Mouse (Mus musculus): ENCODE data around the gene Tekt5. TPM values are rescaled to one million over a fixed set of nuclear protein-coding genes. Genes with fewer than 3 reads are reported as not detected.

Gene Tekt5
- total RNA-seq (2021): not detected
- polyA plus RNA-seq (2012; rRNA removed): 0.12 and 0.18 TPM in 2 replicates
- long read RNA-seq: 0 reads

GRCm38 (mm10) chr16:10394699-10395540 lies at the start of gene Tekt5:
Gene Tekt5, minus strand, starts transcription at chr16:10395490.
- intact Hi-C loops (cut with DNase I): loop anchor here (5.0 to 10.0 kb wide), 2 partner anchors 127 to 310 kb away; no protein-coding TSS in a partner anchor
- Histone ChIP-seq H3K36me3 (ENCODE audit: control insufficient read depth, insufficient read depth, low read length) (no peaks in the 10 kb centered on the region), H3K9ac (ENCODE audit: low read depth, low read length) (no peak within 1 kb of the TSS), H3K27me3 (ENCODE audit: control insufficient read depth, insufficient read depth, low read length) (0 out of 2 replicates have a peak, but pooled peaks cover 2% of the 10 kb centered on the region), H3K27ac (no peak within 1 kb of the TSS), H3K4me3 (peak within 1 kb of the TSS; percentile 26), H3K79me2 (replicated peaks; ENCODE audit: control insufficient read depth, insufficient read depth, low read length) (no peaks in the 10 kb centered on the region), H3K4me1 (ENCODE audit: control insufficient read depth, insufficient read depth, low read length) (no peaks in the 10 kb centered on the region)
- DNase-seq: peak; percentile 40 to 45
- TF ChIP-seq POLR2A (IDR thresholded peaks at IDR 0.05; ENCODE audit: insufficient read depth, low read depth, low read length) (no peak), EP300 (IDR thresholded peaks at IDR 0.05; ENCODE audit: insufficient read depth, low read depth, low read length) (no peak), CTCF (IDR thresholded peaks at IDR 0.05) (peak; percentile 76)
- WGBS: 10% methylated on average over 37 of the region's 37 CpGs

GRCm38 (mm10) chr16:10443723-10444122 lies 48.4 kb upstream of the Tekt5 start:
- intact Hi-C loops (cut with DNase I): no loop called here
- Histone ChIP-seq H3K27me3 (ENCODE audit: control insufficient read depth, insufficient read depth, low read length) (no peaks in the 10 kb centered on the region), H3K27ac (no peak overlapping the region), H3K4me1 (ENCODE audit: control insufficient read depth, insufficient read depth, low read length) (peaks cover 2% of the 10 kb centered on the region; the same call in 1 of the 2 replicates), H3K9ac (ENCODE audit: low read depth, low read length) (no peak overlapping the region), H3K79me2 (replicated peaks; ENCODE audit: control insufficient read depth, insufficient read depth, low read length) (no peaks in the 10 kb centered on the region), H3K36me3 (ENCODE audit: control insufficient read depth, insufficient read depth, low read length) (no peaks in the 10 kb centered on the region), H3K4me3 (no peak overlapping the region)
- TF ChIP-seq EP300 (IDR thresholded peaks at IDR 0.05; ENCODE audit: insufficient read depth, low read depth, low read length) (no peak), POLR2A (IDR thresholded peaks at IDR 0.05; ENCODE audit: insufficient read depth, low read depth, low read length) (no peak)
- DNase-seq: no peak

GRCm38 (mm10) chr16:10441761-10442160 lies 46.5 kb upstream of the Tekt5 start:
- no peaks in the 10 kb centered on the region for H3K27me3 ChIP-seq (ENCODE audit: control insufficient read depth, insufficient read depth, low read length)

GRCm38 (mm10) chr16:10441328-10441727 lies 46.0 kb upstream of the Tekt5 start:
- 82% methylated on average over 6 of the region's 6 CpGs for WGBS
- DNase-seq: no peak
- intact Hi-C loops (cut with DNase I): no loop called here
- Histone ChIP-seq H3K4me1 (ENCODE audit: control insufficient read depth, insufficient read depth, low read length) (no peaks in the 10 kb centered on the region), H3K27me3 (ENCODE audit: control insufficient read depth, insufficient read depth, low read length) (no peaks in the 10 kb centered on the region), H3K27ac (no peak overlapping the region), H3K9ac (ENCODE audit: low read depth, low read length) (no peak overlapping the region), H3K79me2 (replicated peaks; ENCODE audit: control insufficient read depth, insufficient read depth, low read length) (no peaks in the 10 kb centered on the region), H3K36me3 (ENCODE audit: control insufficient read depth, insufficient read depth, low read length) (no peaks in the 10 kb centered on the region), H3K4me3 (no peak overlapping the region)
- TF ChIP-seq EP300 (IDR thresholded peaks at IDR 0.05; ENCODE audit: insufficient read depth, low read depth, low read length) (no peak), CTCF (IDR thresholded peaks at IDR 0.05) (no peak), POLR2A (IDR thresholded peaks at IDR 0.05; ENCODE audit: insufficient read depth, low read depth, low read length) (no peak)

More at GRCm38 (mm10) chr16:10441761-10442160, 46.5 kb upstream of the Tekt5 start:
- no peak overlapping the region for H3K9ac ChIP-seq (ENCODE audit: low read depth, low read length)
- WGBS: 86% methylated on average over 4 of the region's 4 CpGs
- H3K4me1 ChIP-seq (ENCODE audit: control insufficient read depth, insufficient read depth, low read length): no peaks in the 10 kb centered on the region
- no peak overlapping the region for H3K27ac ChIP-seq
- TF ChIP-seq EP300 (IDR thresholded peaks at IDR 0.05; ENCODE audit: insufficient read depth, low read depth, low read length): no peak
- no peak for TF ChIP-seq CTCF (IDR thresholded peaks at IDR 0.05)
- no peak for TF ChIP-seq POLR2A (IDR thresholded peaks at IDR 0.05; ENCODE audit: insufficient read depth, low read depth, low read length)
- H3K4me3 ChIP-seq: no peak overlapping the region
- intact Hi-C loops (cut with DNase I): no loop called here
- no peaks in the 10 kb centered on the region for H3K36me3 ChIP-seq (ENCODE audit: control insufficient read depth, insufficient read depth, low read length)
- no peak for DNase-seq
- no peaks in the 10 kb centered on the region for H3K79me2 ChIP-seq (replicated peaks; ENCODE audit: control insufficient read depth, insufficient read depth, low read length)

- H3K79me2 ChIP-seq (replicated peaks; ENCODE audit: control insufficient read depth, insufficient read depth, low read length): no peaks in the 10 kb centered on the region
- no peak overlapping the region for H3K9ac ChIP-seq (ENCODE audit: low read depth, low read length)
- H3K4me1 ChIP-seq (ENCODE audit: control insufficient read depth, insufficient read depth, low read length): peaks cover 1% of the 10 kb centered on the region; the same call in 1 of the 2 replicates
- no peaks in the 10 kb centered on the region for H3K36me3 ChIP-seq (ENCODE audit: control insufficient read depth, insufficient read depth, low read length)
- peak in 1 of 2 experiments; percentile 11 for DNase-seq
- TF ChIP-seq CTCF (IDR thresholded peaks at IDR 0.05) (no peak), POLR2A (IDR thresholded peaks at IDR 0.05; ENCODE audit: insufficient read depth, low read depth, low read length) (peak; percentile 15; the same call in 1 of the 2 replicates), EP300 (IDR thresholded peaks at IDR 0.05; ENCODE audit: insufficient read depth, low read depth, low read length) (no peak)
- no peak overlapping the region for H3K27ac ChIP-seq
- intact Hi-C loops (cut with DNase I): no loop called here
- no peak overlapping the region for H3K4me3 ChIP-seq
- no peaks in the 10 kb centered on the region for H3K27me3 ChIP-seq (ENCODE audit: control insufficient read depth, insufficient read depth, low read length)
- 68% methylated on average over 5 of the region's 5 CpGs for WGBS
These were observed 42.8 kb upstream of the Tekt5 start for GRCm38 (mm10) chr16:10438055-10438454.

- no peaks in the 10 kb centered on the region for H3K36me3 ChIP-seq (ENCODE audit: control insufficient read depth, insufficient read depth, low read length)
- no peaks in the 10 kb centered on the region for H3K79me2 ChIP-seq (replicated peaks; ENCODE audit: control insufficient read depth, insufficient read depth, low read length)
- TF ChIP-seq EP300 (IDR thresholded peaks at IDR 0.05; ENCODE audit: insufficient read depth, low read depth, low read length): no peak
- TF ChIP-seq POLR2A (IDR thresholded peaks at IDR 0.05; ENCODE audit: insufficient read depth, low read depth, low read length): no peak
- no peak for TF ChIP-seq CTCF (IDR thresholded peaks at IDR 0.05)
- H3K4me1 ChIP-seq (ENCODE audit: control insufficient read depth, insufficient read depth, low read length): peaks cover 1% of the 10 kb centered on the region; the same call in 1 of the 2 replicates
- H3K9ac ChIP-seq (ENCODE audit: low read depth, low read length): no peak overlapping the region
- H3K27me3 ChIP-seq (ENCODE audit: control insufficient read depth, insufficient read depth, low read length): no peaks in the 10 kb centered on the region
- WGBS: 83% methylated on average over 6 of the region's 6 CpGs
- no peak overlapping the region for H3K4me3 ChIP-seq
- peak in 1 of 2 experiments; percentile 21 for DNase-seq
- intact Hi-C loops (cut with DNase I): no loop called here
- H3K27ac ChIP-seq: no peak overlapping the region
These were observed 40.9 kb upstream of the Tekt5 start for GRCm38 (mm10) chr16:10436166-10436565.

All from heart, adult 2 months (tissue).